Mouse (Mus musculus) megakaryocyte, embryonic 14.5 days (primary cell): ENCODE results near the gene Sdhaf3. TPM values are rescaled to one million over a fixed set of nuclear protein-coding genes. Genes with fewer than 3 reads are reported as not detected.

Experiments
- H3K27me3 ChIP-seq: replicated peaks from 2 replicates; pipeline ENCODE3; 2012; ENCODE audit warnings: inconsistent platforms
- H3K36me3 ChIP-seq: replicated peaks from 2 replicates; pipeline ENCODE3; 2012; ENCODE audit warnings: low read length, inconsistent platforms, mixed read lengths
- H3K4me1 ChIP-seq: 2 replicates; pipeline ENCODE4 v1.6.1; 2012; ENCODE audit warnings: inconsistent platforms
- H3K4me3 ChIP-seq: replicated peaks from 2 replicates; pipeline ENCODE3; 2012; ENCODE audit warnings: moderate library complexity, mild to moderate bottlenecking, inconsistent platforms
- H3K9me3 ChIP-seq: 2 replicates; pipeline ENCODE4 v1.6.1; 2012; ENCODE audit warnings: inconsistent platforms
- FLI1 ChIP-seq: IDR thresholded peaks from 2 replicates; pipeline ENCODE4 v1.6.1; 2012; ENCODE audit warnings: low read length, inconsistent platforms, mixed read lengths
- GATA1 ChIP-seq: IDR thresholded peaks from 3 replicates; pipeline ENCODE4 v1.6.1; 2012; ENCODE audit warnings: mixed read lengths, low read length, inconsistent platforms, borderline replicate concordance
- polyA plus RNA-seq: library from polyadenylated mRNA; stranded (reverse); fragments of >175 nt; gene quantifications from 2 replicates; pipeline ENCODE4 v1.2.3, GENCODE M21; 2012; ENCODE audit warnings: low replicate concordance; ENCODE audit not compliant: insufficient read depth

Gene Sdhaf3
- 0.54 TPM in 1 of 2 replicates, not detected in the other for polyA plus RNA-seq

DNA sequence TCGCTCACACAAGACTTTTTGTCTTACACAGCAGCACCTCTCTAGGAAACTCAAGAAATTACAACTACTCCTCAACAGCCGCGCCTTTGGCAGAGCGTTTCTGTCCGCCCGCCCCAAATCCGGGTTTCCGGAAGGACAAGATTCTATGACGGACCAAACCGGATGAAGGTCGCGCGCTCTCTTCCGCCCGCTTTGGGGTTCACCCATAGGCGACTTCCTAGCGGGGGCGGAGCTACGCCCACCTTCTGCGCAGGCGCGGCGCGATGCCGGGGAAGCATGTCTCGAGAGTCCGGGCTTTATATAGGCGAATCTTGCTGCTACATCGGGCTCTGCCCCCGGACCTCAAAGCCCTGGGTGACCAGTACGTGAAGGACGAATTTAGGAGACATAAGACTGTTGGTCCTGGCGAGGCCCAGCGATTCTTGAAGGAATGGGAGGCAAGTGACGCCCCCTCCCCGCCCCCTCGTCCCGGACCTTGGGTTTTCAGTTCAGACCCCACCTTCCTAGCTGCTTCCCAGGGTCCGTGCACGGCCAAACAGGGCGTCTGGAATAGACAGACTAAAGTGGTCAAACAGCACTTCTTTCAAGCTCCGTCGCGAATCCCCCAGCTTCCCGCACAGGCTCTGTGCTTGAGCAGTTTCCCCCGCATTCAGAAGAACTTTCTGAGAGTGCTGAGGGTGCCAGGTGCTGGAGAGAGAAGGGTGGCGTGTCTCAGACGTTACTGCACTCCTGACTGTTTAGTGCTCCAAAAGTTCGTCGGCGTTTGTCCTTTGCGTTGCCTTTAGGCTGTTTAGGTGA lies at the start of gene Sdhaf3:
Sdhaf3 (plus strand) TSS at position 241 of the 798 bp plus-strand sequence.
- Histone ChIP-seq H3K27me3 (peaks cover 5% of the 10 kb centered on the region), H3K9me3 (peaks cover 3% of the 10 kb centered on the region; the same call in 1 of the 2 replicates), H3K36me3 (no peaks in the 10 kb centered on the region), H3K4me3 (peak within 1 kb of the TSS; percentile 96), H3K4me1 (peaks cover 7% of the 10 kb centered on the region)
- TF ChIP-seq FLI1 (peak; percentile 34; the same call in 1 of the 2 replicates), GATA1 (no peak)

DNA sequence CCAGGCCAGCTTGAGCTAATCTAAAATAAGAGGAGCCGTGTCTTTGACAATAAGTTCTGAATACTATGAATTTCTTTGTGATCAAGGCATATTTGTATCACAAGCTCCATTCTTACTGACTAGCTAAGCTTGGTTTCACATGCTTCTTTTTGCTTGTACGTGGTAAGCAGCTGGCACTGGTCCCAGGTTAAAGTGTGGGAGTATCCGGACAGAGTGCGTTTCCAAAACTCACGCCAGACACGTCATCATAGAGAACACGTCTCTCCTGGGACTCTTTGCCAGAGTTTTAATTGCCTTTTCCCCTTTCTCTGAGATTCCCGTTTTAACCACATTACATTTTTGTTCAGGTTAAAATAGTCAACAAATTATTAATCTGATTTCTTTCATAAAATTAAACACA lies 46.2 kb upstream of the Sdhaf3 start:
- Histone ChIP-seq H3K27me3 (no peaks in the 10 kb centered on the region), H3K4me3 (no peak overlapping the region), H3K36me3 (no peaks in the 10 kb centered on the region), H3K4me1 (no peaks in the 10 kb centered on the region), H3K9me3 (no peaks in the 10 kb centered on the region; the same call in 1 of the 2 replicates)
- TF ChIP-seq GATA1 (no peak), FLI1 (no peak)

DNA sequence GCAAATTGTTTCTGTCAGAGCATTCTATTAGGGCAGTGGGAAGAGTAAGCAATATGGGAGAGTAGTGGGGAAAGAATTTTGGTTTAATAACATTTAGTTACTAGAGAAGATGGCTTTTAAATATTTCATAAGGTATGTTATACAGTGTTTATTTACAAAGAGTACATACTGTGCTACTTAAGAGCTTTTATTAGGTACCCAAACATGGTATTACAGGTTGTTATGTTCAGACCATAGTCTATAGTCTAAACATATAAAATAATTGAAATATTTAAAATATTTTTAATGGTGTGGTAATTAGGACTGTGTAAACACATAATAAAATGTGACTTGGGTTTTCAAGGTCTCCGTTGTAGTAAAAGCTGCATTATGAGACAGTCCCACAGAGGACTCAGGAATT lies 41.5 kb upstream of the Sdhaf3 start:
- no peak for TF ChIP-seq GATA1
- H3K27me3 ChIP-seq = peaks cover 2% of the 10 kb centered on the region
- no peak overlapping the region for H3K4me3 ChIP-seq
- no peaks in the 10 kb centered on the region for H3K36me3 ChIP-seq
- H3K4me1 ChIP-seq = no peaks in the 10 kb centered on the region; the same call in 1 of the 2 replicates
- no peaks in the 10 kb centered on the region for H3K9me3 ChIP-seq

DNA sequence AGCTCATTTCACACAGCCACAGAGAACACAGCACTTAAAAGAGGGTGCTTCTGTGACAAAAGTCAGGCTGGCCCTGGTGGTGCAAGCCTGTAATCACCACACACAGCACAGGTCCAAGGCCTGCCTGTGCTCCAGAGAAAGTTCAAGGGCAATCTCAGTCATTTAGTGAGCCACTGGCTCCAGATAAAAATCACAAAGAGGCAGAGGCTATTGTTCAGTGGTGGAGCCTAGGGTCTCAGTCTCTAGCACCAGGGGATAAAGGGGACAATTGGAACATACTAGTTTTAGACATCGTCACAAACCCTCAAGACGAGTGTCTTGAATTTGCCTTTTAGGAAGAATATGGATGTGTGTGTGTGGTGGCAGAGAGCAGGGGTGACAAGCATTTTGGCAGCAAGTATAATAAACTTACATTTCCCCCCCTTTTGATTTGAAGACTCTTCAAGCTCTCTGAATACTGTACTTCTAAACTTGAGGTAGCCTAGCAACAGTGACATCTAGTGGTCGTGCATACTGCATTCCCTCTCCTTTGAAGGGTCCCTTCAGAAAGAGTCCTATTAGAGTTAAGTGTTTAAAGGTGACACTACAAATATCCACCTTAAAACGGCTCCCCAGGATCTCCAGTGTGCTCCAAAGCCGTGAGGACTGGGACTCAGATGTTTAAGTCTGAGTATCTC lies 40.8 kb upstream of the Sdhaf3 start:
- no peak for TF ChIP-seq GATA1
- no peak for TF ChIP-seq FLI1
- no peaks in the 10 kb centered on the region; the same call in 1 of the 2 replicates for H3K4me1 ChIP-seq
- H3K4me3 ChIP-seq = no peak overlapping the region
- no peaks in the 10 kb centered on the region for H3K36me3 ChIP-seq
- no peaks in the 10 kb centered on the region for H3K9me3 ChIP-seq
- H3K27me3 ChIP-seq = peaks cover 2% of the 10 kb centered on the region

DNA sequence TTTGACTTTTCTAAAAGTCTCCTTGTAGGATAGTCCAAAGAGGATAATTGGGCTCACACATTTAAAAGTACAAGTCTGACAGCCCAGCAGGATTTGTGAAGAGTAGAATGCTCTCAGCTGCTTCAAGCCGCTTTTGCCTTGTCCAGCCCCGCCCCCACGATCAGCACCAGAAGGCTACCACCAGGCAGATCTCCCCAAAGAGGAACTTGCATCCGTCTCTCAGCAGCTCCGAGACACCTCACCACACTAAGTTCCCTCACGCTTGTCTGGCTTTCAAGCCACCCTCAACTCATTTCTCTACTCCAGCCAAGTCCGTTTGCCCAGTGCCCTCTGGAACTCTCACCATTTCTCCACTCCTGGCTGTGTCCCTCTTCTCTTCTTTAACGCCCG lies 40.3 kb upstream of the Sdhaf3 start:
- Histone ChIP-seq H3K9me3 (no peaks in the 10 kb centered on the region), H3K4me3 (no peak overlapping the region), H3K36me3 (no peaks in the 10 kb centered on the region), H3K4me1 (no peaks in the 10 kb centered on the region; the same call in 1 of the 2 replicates), H3K27me3 (peaks cover 2% of the 10 kb centered on the region)
- TF ChIP-seq GATA1 (no peak), FLI1 (no peak)

DNA sequence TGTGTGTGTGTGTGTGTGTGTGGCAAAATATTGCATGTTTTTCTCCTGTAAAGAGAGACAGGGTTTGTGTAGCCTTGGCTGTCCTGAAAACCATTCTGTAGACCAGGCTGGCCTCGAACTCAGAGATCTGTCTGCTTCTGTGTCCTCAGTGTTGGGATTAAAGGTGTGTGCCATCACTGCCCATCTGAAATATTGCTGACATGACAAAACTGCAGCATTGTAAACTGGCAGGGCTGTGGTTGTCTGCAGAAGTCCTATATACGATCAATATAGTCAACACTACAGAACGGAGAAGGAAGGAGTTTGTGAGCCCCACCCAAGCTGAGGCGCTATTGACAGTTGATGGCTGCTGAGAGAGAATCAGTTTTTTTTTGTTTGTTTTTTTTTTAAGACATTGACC lies 38.5 kb upstream of the Sdhaf3 start:
- TF ChIP-seq GATA1 (no peak), FLI1 (no peak)
- Histone ChIP-seq H3K27me3 (peaks cover 2% of the 10 kb centered on the region), H3K4me3 (no peak overlapping the region), H3K9me3 (no peaks in the 10 kb centered on the region), H3K36me3 (no peaks in the 10 kb centered on the region), H3K4me1 (no peaks in the 10 kb centered on the region; the same call in 1 of the 2 replicates)

DNA sequence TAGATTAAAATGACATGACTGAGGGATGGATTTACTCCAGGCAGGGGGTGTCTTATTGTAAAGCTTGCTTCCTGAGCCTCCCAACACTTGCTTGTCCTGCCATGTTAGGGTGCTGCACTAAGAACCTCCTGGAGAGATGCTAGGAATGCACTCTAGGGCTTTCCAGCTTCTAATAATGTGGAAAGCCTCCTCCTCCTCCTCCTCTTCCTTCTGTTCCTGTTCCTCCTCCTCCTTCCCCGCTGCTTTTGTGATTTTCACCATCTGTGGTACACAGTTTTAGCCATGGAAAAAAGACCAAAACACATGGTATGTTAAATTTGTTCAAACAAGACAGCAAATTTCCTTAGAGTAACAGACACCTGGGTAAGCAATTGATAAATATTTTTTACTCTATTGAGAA lies 30.5 kb upstream of the Sdhaf3 start:
- Histone ChIP-seq H3K36me3 (no peaks in the 10 kb centered on the region), H3K4me1 (no peaks in the 10 kb centered on the region), H3K9me3 (no peaks in the 10 kb centered on the region), H3K27me3 (peaks cover 1% of the 10 kb centered on the region), H3K4me3 (no peak overlapping the region)
- no peak for TF ChIP-seq GATA1
- TF ChIP-seq FLI1 = no peak

DNA sequence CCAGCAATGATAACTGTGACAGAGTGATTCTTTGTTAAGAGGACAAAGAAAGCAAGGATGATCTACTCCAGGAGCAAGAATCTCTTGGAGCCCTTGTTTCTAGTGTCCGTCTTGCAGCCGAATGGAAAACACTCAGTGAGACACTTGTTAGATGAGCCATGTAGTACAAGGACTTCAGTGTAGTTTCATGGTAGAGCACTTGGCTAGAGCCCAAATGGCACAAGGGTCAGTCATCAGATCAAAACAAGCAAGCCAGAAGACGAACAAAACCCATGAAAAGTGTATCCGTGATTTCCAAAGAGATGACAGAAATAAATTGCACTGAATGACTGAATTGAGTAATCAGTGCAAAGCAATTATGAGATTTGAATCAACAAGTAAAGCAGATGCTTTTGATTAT lies 25.0 kb upstream of the Sdhaf3 start:
- no peaks in the 10 kb centered on the region for H3K4me1 ChIP-seq
- no peak overlapping the region for H3K4me3 ChIP-seq
- no peaks in the 10 kb centered on the region for H3K27me3 ChIP-seq
- H3K9me3 ChIP-seq = no peaks in the 10 kb centered on the region
- no peak for TF ChIP-seq FLI1
- TF ChIP-seq GATA1 = no peak
- no peaks in the 10 kb centered on the region for H3K36me3 ChIP-seq

DNA sequence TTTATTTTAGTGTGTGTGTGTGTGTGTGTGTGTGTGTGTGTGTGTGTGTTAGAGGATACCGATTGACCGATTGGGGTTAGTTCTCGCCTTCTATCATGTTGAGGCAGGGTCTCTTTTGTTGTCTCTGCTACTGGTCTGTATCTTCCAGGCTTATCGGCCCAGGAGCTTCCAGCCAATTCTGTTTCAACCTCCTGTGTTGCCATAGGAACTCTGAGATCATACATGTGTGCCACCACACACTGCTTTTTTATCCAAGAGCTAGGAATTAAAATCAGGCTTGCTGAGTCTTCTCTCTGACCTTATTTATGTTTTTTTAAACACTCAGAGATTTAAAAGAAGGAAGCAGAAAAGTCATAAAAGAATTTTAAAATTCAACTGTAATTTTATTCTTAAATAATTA lies 24.3 kb upstream of the Sdhaf3 start:
- H3K4me3 ChIP-seq = no peak overlapping the region
- H3K27me3 ChIP-seq = no peaks in the 10 kb centered on the region
- no peaks in the 10 kb centered on the region for H3K36me3 ChIP-seq
- H3K4me1 ChIP-seq = no peaks in the 10 kb centered on the region
- no peaks in the 10 kb centered on the region for H3K9me3 ChIP-seq
- no peak for TF ChIP-seq FLI1
- TF ChIP-seq GATA1 = no peak

DNA sequence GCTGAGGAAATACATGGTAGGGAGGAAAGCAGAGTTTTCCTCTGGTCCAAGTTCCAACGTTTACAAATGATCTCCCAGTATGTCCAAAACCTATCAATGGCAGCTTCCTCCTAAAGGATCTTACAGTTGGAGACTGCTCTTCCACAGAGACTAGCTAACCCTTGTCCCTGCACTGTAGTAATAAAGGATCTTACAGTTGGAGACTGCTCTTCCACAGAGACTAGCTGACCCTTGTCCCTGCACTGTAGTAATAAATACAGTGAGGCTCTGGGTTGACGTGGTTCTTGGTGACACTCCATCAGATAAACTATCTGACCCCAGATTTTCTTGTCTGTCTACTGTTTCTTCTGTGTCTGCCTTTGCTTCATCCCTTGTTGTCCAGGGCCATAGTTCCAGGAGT lies 15.0 kb upstream of the Sdhaf3 start:
- no peak overlapping the region for H3K4me3 ChIP-seq
- no peaks in the 10 kb centered on the region for H3K36me3 ChIP-seq
- TF ChIP-seq GATA1 (no peak), FLI1 (no peak)
- no peaks in the 10 kb centered on the region for H3K4me1 ChIP-seq
- H3K27me3 ChIP-seq = no peaks in the 10 kb centered on the region
- peaks cover 4% of the 10 kb centered on the region for H3K9me3 ChIP-seq

DNA sequence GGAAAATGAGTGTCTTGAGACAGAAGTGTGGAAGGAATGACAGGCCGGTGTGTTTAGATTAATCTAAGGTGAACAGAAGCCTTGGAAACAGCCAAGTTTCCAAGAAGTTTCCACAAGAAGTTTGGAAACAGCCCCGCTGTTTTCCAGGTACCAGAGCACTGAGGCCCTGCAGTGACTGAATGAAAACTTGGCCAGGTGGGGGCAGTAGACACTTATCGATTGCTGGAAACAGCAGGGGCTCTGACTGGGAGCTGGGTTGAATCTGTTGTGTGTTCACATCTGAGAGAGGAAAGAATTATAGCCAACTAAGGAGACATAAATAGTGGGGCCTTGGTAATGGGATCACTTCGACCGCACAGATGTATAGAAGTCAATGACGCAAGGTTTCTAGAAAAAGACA lies 13.0 kb upstream of the Sdhaf3 start:
- Histone ChIP-seq H3K27me3 (no peaks in the 10 kb centered on the region), H3K4me1 (peaks cover 4% of the 10 kb centered on the region; the same call in 1 of the 2 replicates), H3K9me3 (peaks cover 4% of the 10 kb centered on the region), H3K4me3 (no peak overlapping the region), H3K36me3 (no peaks in the 10 kb centered on the region)
- TF ChIP-seq GATA1 (no peak), FLI1 (no peak)
